Mouse (Mus musculus): ENCODE measurements around the gene Dtd2. TPM values are rescaled to one million over a fixed set of nuclear protein-coding genes. Genes with fewer than 3 reads are reported as not detected.

Gene Dtd2
- polyA plus RNA-seq, 1 experiment = 3.9 TPM

GRCm38 (mm10) chr12:51970352-51971069 lies 35.8 kb downstream of the Dtd2 start:
- 0 out of 2 replicates have a peak, but pooled peaks cover 1% of the 10 kb centered on the region for H3K36me3 ChIP-seq (ENCODE audit: control insufficient read depth, insufficient read depth, low read length)
- peaks cover 4% of the 10 kb centered on the region; the same call in 1 of the 2 replicates for H3K4me1 ChIP-seq (ENCODE audit: control insufficient read depth, insufficient read depth, insufficient read length, low read length)
- peak overlapping the region; percentile 86 for H3K27ac ChIP-seq (ENCODE audit: insufficient read depth, low read depth, low read length)
- under 1% methylated on average over 35 of the region's 35 CpGs for WGBS
- no peak for TF ChIP-seq POLR2A (IDR thresholded peaks at IDR 0.05; ENCODE audit: low read depth, low read length)
- no peak for TF ChIP-seq CTCF (IDR thresholded peaks at IDR 0.05; ENCODE audit: extremely low read depth, insufficient read length, insufficient replicate concordance, low read depth, low read length)
- peak overlapping the region; percentile 93 for H3K4me3 ChIP-seq (ENCODE audit: low read depth, low read length)
- H3K27me3 ChIP-seq (ENCODE audit: control insufficient read depth, insufficient read depth, low read length) = no peaks in the 10 kb centered on the region

GRCm38 (mm10) chr12:51969876-51970275 lies 36.4 kb downstream of the Dtd2 start:
- Histone ChIP-seq H3K27me3 (ENCODE audit: control insufficient read depth, insufficient read depth, low read length) (no peaks in the 10 kb centered on the region), H3K4me1 (ENCODE audit: control insufficient read depth, insufficient read depth, insufficient read length, low read length) (peaks cover 4% of the 10 kb centered on the region; the same call in 1 of the 2 replicates), H3K4me3 (ENCODE audit: low read depth, low read length) (no peak overlapping the region), H3K27ac (ENCODE audit: insufficient read depth, low read depth, low read length) (peak overlapping the region; percentile 76), H3K36me3 (ENCODE audit: control insufficient read depth, insufficient read depth, low read length) (0 out of 2 replicates have a peak, but pooled peaks cover 1% of the 10 kb centered on the region)
- WGBS = 8% methylated on average over 7 of the region's 7 CpGs
- TF ChIP-seq CTCF (IDR thresholded peaks at IDR 0.05; ENCODE audit: extremely low read depth, insufficient read length, insufficient replicate concordance, low read depth, low read length) (no peak), POLR2A (IDR thresholded peaks at IDR 0.05; ENCODE audit: low read depth, low read length) (no peak)

GRCm38 (mm10) chr12:51969092-51969491 lies 37.2 kb downstream of the Dtd2 start:
- WGBS = 61% methylated on average over 2 of the region's 2 CpGs

GRCm38 (mm10) chr12:51967915-51968595 lies 38.2 kb downstream of the Dtd2 start:
- no peak for TF ChIP-seq POLR2A (IDR thresholded peaks at IDR 0.05; ENCODE audit: low read depth, low read length)
- no peak for TF ChIP-seq CTCF (IDR thresholded peaks at IDR 0.05; ENCODE audit: extremely low read depth, insufficient read length, insufficient replicate concordance, low read depth, low read length)
- Histone ChIP-seq H3K4me1 (ENCODE audit: control insufficient read depth, insufficient read depth, insufficient read length, low read length) (peaks cover 6% of the 10 kb centered on the region), H3K36me3 (ENCODE audit: control insufficient read depth, insufficient read depth, low read length) (0 out of 2 replicates have a peak, but pooled peaks cover 1% of the 10 kb centered on the region), H3K27me3 (ENCODE audit: control insufficient read depth, insufficient read depth, low read length) (no peaks in the 10 kb centered on the region), H3K4me3 (ENCODE audit: low read depth, low read length) (no peak overlapping the region), H3K27ac (ENCODE audit: insufficient read depth, low read depth, low read length) (peak overlapping the region; percentile 57)
- WGBS = 57% methylated on average over 9 of the region's 9 CpGs

More at GRCm38 (mm10) chr12:51969092-51969491, 37.2 kb downstream of the Dtd2 start:
- no peaks in the 10 kb centered on the region for H3K27me3 ChIP-seq (ENCODE audit: control insufficient read depth, insufficient read depth, low read length)
- H3K4me1 ChIP-seq (ENCODE audit: control insufficient read depth, insufficient read depth, insufficient read length, low read length) = peaks cover 5% of the 10 kb centered on the region
- H3K27ac ChIP-seq (ENCODE audit: insufficient read depth, low read depth, low read length) = no peak overlapping the region
- H3K36me3 ChIP-seq (ENCODE audit: control insufficient read depth, insufficient read depth, low read length) = 0 out of 2 replicates have a peak, but pooled peaks cover 1% of the 10 kb centered on the region
- no peak for TF ChIP-seq POLR2A (IDR thresholded peaks at IDR 0.05; ENCODE audit: low read depth, low read length)
- no peak for TF ChIP-seq CTCF (IDR thresholded peaks at IDR 0.05; ENCODE audit: extremely low read depth, insufficient read length, insufficient replicate concordance, low read depth, low read length)
- H3K4me3 ChIP-seq (ENCODE audit: low read depth, low read length) = no peak overlapping the region

GRCm38 (mm10) chr12:51957626-51958025 lies 48.7 kb downstream of the Dtd2 start:
- Histone ChIP-seq H3K36me3 (ENCODE audit: control insufficient read depth, insufficient read depth, low read length) (peaks cover 58% of the 10 kb centered on the region), H3K4me3 (ENCODE audit: low read depth, low read length) (no peak overlapping the region), H3K27me3 (ENCODE audit: control insufficient read depth, insufficient read depth, low read length) (no peaks in the 10 kb centered on the region), H3K27ac (ENCODE audit: insufficient read depth, low read depth, low read length) (no peak overlapping the region), H3K4me1 (ENCODE audit: control insufficient read depth, insufficient read depth, insufficient read length, low read length) (no peaks in the 10 kb centered on the region)
- no peak for TF ChIP-seq CTCF (IDR thresholded peaks at IDR 0.05; ENCODE audit: extremely low read depth, insufficient read length, insufficient replicate concordance, low read depth, low read length)
- no peak for TF ChIP-seq POLR2A (IDR thresholded peaks at IDR 0.05; ENCODE audit: low read depth, low read length)
- 79% methylated on average over 6 of the region's 6 CpGs for WGBS

- H3K27me3 ChIP-seq (ENCODE audit: control insufficient read depth, insufficient read depth, low read length) = no peaks in the 10 kb centered on the region
- peaks cover 80% of the 10 kb centered on the region for H3K36me3 ChIP-seq (ENCODE audit: control insufficient read depth, insufficient read depth, low read length)
- H3K4me1 ChIP-seq (ENCODE audit: control insufficient read depth, insufficient read depth, insufficient read length, low read length) = no peaks in the 10 kb centered on the region
- H3K27ac ChIP-seq (ENCODE audit: insufficient read depth, low read depth, low read length) = no peak overlapping the region
- WGBS = 88% methylated on average over 10 of the region's 10 CpGs
- H3K4me3 ChIP-seq (ENCODE audit: low read depth, low read length) = no peak overlapping the region
- TF ChIP-seq POLR2A (IDR thresholded peaks at IDR 0.05; ENCODE audit: low read depth, low read length) = no peak
- no peak for TF ChIP-seq CTCF (IDR thresholded peaks at IDR 0.05; ENCODE audit: extremely low read depth, insufficient read length, insufficient replicate concordance, low read depth, low read length)
Measured at GRCm38 (mm10) chr12:51952309-51952708, 54.0 kb downstream of the Dtd2 start.

GRCm38 (mm10) chr12:51947498-51947945 lies 58.8 kb downstream of the Dtd2 start:
- Histone ChIP-seq H3K4me3 (ENCODE audit: low read depth, low read length) (no peak overlapping the region), H3K27me3 (ENCODE audit: control insufficient read depth, insufficient read depth, low read length) (no peaks in the 10 kb centered on the region), H3K36me3 (ENCODE audit: control insufficient read depth, insufficient read depth, low read length) (peaks cover 73% of the 10 kb centered on the region), H3K4me1 (ENCODE audit: control insufficient read depth, insufficient read depth, insufficient read length, low read length) (no peaks in the 10 kb centered on the region), H3K27ac (ENCODE audit: insufficient read depth, low read depth, low read length) (no peak overlapping the region)
- WGBS = 87% methylated on average over 10 of the region's 10 CpGs
- TF ChIP-seq CTCF (IDR thresholded peaks at IDR 0.05; ENCODE audit: extremely low read depth, insufficient read length, insufficient replicate concordance, low read depth, low read length) (no peak), POLR2A (IDR thresholded peaks at IDR 0.05; ENCODE audit: low read depth, low read length) (no peak)
